Mouse (Mus musculus): ENCODE measurements around the gene Igsf1.
A peak's percentile ranks its signal among the peaks of the same experiment; 100 is the strongest.

The Igsf1 gene

DNA sequence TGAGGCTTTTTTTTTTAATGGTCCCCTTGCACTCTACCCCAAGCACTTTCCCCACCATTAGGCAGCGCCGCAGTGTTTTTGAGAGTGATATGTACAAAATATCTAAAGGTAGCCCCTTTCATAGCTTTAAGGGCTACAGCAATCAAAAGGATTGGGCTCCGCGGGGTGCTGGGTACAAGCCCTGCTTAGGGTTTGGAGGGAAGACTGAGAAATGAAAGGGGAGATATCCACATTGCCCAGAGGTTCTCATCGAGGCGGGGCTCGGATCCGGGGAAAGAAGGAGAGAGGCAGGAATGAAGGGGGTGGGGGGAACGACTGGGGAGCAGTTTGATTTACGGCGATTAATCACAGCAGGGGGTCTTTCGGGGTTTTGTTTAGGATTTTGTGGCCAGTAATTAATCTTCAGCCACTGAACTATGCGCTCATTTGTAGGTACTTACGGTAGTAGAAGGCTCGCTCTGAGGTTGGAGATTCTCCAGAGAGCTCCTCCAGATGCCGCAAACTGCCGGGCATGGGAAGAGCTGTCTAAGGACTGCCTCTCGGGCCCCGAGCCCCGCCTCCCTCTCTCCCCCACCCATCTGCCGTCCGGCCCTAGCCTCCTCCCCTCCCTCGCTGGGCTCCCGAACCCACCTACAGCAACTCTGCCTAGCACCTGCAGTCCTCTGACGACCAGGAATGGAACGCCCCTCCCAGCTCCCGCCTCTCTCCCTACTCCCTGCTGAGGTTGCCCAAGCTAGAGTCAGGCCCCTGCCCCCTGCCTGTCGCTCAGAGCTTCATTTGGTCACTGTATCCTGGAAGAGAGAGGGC lies at the start of gene Igsf1:
Gene Igsf1, minus strand, starts transcription at position 537 of the 807 bp plus-strand sequence.
- peak; percentile 41 for DNase-seq (ENCODE audit: inconsistent ontology term)

DNA sequence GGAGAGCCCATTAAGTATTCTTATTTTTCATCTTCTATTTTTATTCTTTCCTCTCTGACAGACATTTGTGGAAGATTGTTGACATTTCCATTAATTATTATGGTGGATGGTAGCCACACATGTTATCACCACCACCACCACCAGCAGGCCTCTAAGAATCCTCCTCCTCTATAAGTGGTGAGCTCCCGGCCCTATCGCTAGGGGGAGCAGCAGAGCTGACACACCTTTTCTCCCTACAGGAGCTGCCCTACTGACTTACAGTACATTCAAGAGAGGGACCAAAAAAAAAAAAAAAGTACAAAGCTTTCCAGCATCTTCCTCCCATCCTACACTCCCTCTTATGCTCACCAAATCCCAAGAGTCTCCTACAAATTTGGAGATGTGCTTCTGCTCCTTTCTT lies 26.7 kb downstream of the Igsf1 start:
- DNase-seq (ENCODE audit: inconsistent ontology term): no peak

DNA sequence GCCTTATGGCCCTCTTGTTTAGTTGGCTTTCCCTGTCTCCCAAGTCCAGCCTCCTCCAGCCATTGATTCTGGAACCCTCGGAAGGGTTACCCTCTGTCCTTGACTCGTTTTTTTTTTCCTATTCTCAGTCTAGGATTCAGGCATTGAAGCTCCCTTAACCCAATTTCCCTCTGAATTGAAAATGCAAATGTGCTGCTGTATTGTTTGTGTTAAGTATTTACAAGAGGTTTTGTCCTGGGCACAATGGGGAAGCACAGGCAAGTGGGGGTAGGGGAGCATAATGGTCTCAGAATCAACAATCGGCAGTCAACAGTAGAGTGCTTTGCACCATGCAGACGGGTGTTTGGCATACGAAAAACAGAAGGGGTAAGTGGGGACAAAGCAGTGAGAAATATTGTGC lies 52.4 kb downstream of the Igsf1 start:
- no peak for DNase-seq (ENCODE audit: inconsistent ontology term)

DNA sequence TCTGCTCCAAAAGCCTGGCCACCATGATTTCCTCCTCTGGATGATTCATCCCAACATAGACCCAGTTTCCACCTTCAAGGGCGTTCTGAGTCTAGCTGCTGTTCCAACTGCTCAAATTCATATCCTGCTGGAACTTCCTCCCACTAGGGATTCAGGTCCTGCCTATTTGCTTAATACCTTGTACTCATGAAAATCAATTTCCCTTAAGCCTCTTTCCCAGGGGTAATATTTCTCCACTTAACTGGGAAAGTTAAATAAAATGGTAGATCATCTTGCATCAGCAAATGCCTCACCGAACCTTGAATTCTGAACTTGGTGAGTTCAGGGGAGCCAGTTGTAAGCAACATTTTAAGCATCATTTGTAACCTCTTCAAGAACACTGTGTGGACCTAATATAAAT lies 62.6 kb downstream of the Igsf1 start, which contains the start of gene Olfr1321:
Gene Olfr1321, minus strand, starts transcription at position 101 of the 400 bp plus-strand sequence.
- DNase-seq (ENCODE audit: inconsistent ontology term): no peak
